Mouse (Mus musculus) macrophage (primary cell): ENCODE results near the gene Tubgcp3. TPM values are rescaled to one million over a fixed set of nuclear protein-coding genes. Genes with fewer than 3 reads are reported as not detected.
"Not testable (repeated sequence)": the region's sequence is repeated elsewhere in the genome, so short reads cannot be mapped to it uniquely, and the experiment has no call there.

ENCODE experiments used
- H3K27ac ChIP-seq: fragments of 350-480 bp; formaldehyde crosslinking; 2 replicates; pipeline ENCODE4 v1.9.0; 2021
- H3K36me3 ChIP-seq: fragments of 350-480 bp; formaldehyde crosslinking; 2 replicates; pipeline ENCODE4 v1.9.0; 2021; ENCODE audit errors: inconsistent target
- H3K4me3 ChIP-seq: fragments of 350-480 bp; formaldehyde crosslinking; 2 replicates; pipeline ENCODE4 v1.9.0; 2021; ENCODE audit errors: inconsistent target
- H3K79me2 ChIP-seq: fragments of 350-480 bp; formaldehyde crosslinking; 2 replicates; pipeline ENCODE4 v1.9.0; 2021; ENCODE audit errors: inconsistent target
- WGBS: methylation state at CpG from one replicate; pipeline ENCODE4 v1.1.7; 2026; ENCODE audit warnings: inconsistent platforms; ENCODE audit not compliant: missing documents; 5-methylcytosine and 5-hydroxymethylcytosine counted together
- polyA plus RNA-seq: library from polyadenylated mRNA; stranded (reverse); fragments of 250-400 nt; gene quantifications from 3 replicates; pipeline ENCODE4 v1.2.4, GENCODE M21; 2018; ENCODE audit warnings: inconsistent platforms

Tubgcp3 gene
- polyA plus RNA-seq, 1 experiment from 2014 or later = 21.8 TPM

DNA sequence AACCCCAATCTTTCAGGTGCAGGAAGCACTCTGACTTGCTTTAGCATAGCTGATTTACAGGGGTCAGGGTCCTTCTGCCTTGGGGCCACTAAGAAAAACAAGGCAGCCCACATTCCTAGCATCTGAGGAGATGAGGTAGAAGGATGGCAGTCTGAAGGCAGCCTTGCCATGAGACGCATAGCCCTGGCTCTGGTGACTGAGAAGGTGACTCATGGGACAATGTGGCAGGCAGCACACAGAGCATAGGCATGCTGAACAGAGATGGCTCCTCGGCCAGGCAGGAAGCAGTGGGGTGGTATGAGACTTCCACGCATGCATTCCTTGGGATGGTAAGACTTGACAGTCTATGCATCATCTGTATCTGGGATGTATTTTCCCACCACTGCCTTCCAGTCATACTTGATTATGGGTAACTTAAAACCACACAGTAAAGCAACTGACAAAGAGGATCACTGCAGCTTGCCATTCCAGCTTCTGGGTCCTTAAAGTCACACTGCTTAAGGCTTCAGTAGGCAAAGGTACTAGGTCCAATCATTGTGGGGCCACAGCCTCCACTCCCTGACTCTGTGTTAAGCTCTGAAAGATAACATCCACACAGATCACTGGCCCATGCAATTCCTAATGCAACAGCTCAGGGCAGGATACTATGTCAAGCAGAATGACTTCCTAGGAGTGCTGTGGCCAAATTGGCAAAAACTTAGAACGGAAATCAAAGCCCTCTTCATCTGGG is 9.5 kb downstream of the Tubgcp3 start:
- no peak overlapping the region for H3K27ac ChIP-seq
- WGBS = 96% methylated on average over 4 of the region's 4 CpGs
- H3K79me2 ChIP-seq = peaks cover 53% of the 10 kb centered on the region
- H3K4me3 ChIP-seq = no peak overlapping the region
- peaks cover 42% of the 10 kb centered on the region for H3K36me3 ChIP-seq

DNA sequence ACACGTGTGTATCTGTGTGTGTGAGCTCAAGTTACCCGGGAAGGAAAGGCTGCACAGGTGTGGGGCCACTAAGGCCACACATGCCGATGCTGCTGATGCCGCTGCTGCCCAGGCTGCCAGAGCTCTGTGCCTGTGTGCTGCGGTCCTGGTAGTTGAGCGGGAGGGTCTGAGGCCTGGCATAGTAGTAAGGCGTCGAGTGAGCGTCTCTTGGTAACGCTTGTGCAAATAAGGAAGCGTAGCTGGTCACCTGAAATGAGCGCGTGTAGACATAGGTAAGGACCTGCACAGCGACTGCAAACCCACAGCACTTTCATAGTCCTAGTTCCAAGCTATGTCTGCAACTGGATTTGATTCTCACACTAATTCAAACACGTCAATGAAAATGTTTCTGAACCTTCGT is 14.6 kb downstream of the Tubgcp3 start:
- Histone ChIP-seq H3K79me2 (peaks cover 2% of the 10 kb centered on the region; the same call in 1 of the 2 replicates), H3K4me3 (no peak overlapping the region), H3K27ac (no peak overlapping the region), H3K36me3 (peaks cover 85% of the 10 kb centered on the region)
- 97% methylated on average over 16 of the region's 16 CpGs for WGBS

- Histone ChIP-seq H3K79me2 (no peaks in the 10 kb centered on the region), H3K27ac (no peak overlapping the region), H3K4me3 (no peak overlapping the region), H3K36me3 (peaks cover 86% of the 10 kb centered on the region)
- WGBS = 100% methylated on average over 4 of the region's 4 CpGs
These were observed 20.8 kb downstream of the Tubgcp3 start for GRCm38 (mm10) chr8:12651246-12651645.

DNA sequence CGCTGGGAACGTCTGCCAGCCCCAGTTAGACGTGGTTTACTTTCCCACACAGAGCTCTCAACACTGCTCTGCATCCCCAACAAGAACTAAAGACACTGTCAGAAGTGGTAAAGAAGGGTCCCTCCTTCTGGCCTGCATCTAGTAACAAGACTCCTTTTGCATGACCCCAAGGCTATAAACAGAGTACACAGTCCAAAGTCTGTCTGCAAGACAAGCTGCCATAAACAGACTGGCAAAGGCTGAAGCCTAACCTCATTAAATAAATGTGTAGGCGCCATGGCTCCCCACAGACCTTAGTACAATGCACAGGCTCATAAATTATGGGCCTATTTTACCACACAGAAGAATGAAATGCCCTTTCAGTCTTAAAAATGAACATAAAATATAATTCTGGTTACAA is 21.6 kb downstream of the Tubgcp3 start:
- H3K4me3 ChIP-seq = no peak overlapping the region
- peaks cover 87% of the 10 kb centered on the region for H3K36me3 ChIP-seq
- no peak overlapping the region for H3K27ac ChIP-seq
- WGBS = 96% methylated on average over 4 of the region's 4 CpGs
- H3K79me2 ChIP-seq = no peaks in the 10 kb centered on the region

- Histone ChIP-seq H3K79me2 (no peaks in the 10 kb centered on the region), H3K4me3 (no peak overlapping the region), H3K27ac (no peak overlapping the region), H3K36me3 (peaks cover 77% of the 10 kb centered on the region)
- 95% methylated on average over 4 of the region's 4 CpGs for WGBS
These were observed 23.1 kb downstream of the Tubgcp3 start for GRCm38 (mm10) chr8:12648951-12649350.

- 93% methylated on average over 4 of the region's 4 CpGs for WGBS
- H3K4me3 ChIP-seq = no peak overlapping the region
- no peak overlapping the region for H3K27ac ChIP-seq
- peaks cover 62% of the 10 kb centered on the region for H3K36me3 ChIP-seq
- no peaks in the 10 kb centered on the region for H3K79me2 ChIP-seq
These were observed 25.5 kb downstream of the Tubgcp3 start for GRCm38 (mm10) chr8:12646536-12646935.

DNA sequence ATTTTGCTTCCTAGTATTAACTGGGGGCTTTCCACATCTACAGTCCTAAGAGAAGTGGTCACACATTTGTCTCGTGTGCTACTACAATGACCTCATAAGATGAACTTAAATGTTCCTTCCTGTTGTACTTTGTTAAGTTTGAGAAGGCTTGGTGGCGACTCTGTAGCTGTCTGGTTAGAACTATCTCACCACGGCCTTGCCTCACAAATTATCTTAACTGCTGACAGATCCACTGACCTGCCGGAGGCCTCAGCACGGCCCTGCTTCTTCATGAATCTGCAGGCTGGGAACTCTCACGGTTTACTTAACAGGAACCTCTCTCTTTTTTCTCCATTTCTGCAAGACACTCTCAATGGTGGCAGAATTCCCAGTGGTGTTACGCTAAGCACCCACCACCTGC is 27.2 kb downstream of the Tubgcp3 start:
- no peak overlapping the region for H3K4me3 ChIP-seq
- peaks cover 70% of the 10 kb centered on the region for H3K36me3 ChIP-seq
- no peak overlapping the region for H3K27ac ChIP-seq
- H3K79me2 ChIP-seq = no peaks in the 10 kb centered on the region
- 81% methylated on average over 7 of the region's 7 CpGs for WGBS

DNA sequence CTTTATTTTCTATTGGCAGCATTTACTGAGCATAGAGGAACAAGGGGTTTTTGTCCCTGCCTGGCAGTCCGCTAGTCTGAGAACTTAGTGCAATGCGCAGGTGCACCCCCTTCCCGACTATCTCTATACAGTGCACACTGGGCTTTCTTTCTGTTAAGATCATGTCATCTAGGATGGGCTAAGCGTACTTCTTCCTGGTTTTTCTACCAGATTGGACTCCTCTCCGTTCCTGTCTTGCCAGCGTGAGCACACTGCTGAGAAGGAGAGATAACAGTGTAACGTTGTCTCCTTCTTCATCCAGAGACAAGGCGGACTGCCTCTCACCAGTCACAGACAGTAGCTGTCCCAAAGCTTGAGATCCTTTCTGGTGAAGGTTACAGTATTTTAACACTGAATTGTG is 27.7 kb downstream of the Tubgcp3 start:
- Histone ChIP-seq H3K27ac (no peak overlapping the region), H3K4me3 (no peak overlapping the region), H3K36me3 (peaks cover 70% of the 10 kb centered on the region), H3K79me2 (no peaks in the 10 kb centered on the region)
- 99% methylated on average over 8 of the region's 8 CpGs for WGBS

DNA sequence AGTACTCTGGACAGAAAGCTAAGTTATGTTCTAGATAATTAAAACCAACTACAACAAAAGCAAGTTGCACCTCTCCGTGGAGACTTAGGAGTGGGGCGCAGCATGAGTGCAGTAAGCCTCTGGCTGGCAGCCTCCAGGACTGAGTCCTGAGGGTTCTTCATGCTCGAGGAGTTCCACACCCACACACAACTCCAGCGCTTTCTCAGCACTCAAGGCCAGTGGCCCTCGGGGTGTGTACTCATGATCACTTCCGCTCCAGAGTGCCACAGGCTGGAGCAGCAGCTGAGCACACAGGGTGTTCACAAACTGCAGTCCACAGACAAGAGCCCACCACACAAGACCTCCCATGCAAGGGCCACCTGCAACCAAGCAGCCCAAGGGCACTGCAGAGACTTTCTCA is 30.5 kb downstream of the Tubgcp3 start:
- Histone ChIP-seq H3K79me2 (no peaks in the 10 kb centered on the region), H3K4me3 (no peak overlapping the region), H3K36me3 (peaks cover 67% of the 10 kb centered on the region), H3K27ac (no peak overlapping the region)
- 97% methylated on average over 4 of the region's 6 CpGs for WGBS

DNA sequence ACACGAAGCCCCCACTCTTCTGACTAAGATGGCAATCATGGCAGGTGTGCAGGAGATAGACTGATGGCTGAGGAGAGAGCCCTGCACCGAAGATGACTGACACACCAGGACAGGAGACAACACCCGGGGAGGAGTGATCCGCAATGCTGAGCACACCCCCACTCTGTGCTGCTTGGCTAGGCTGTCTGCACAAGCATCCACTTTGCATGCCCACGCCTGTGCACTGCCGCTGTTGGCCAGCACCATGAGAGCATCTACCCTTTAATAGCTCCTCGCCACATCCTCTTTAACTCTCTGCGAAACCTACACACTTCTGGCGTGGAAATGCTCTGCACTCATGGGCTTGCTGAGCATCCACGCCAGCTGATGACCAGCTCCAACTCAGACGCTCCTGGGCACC is 33.6 kb downstream of the Tubgcp3 start:
- no peak overlapping the region for H3K27ac ChIP-seq
- 98% methylated on average over 10 of the region's 11 CpGs for WGBS
- no peak overlapping the region for H3K4me3 ChIP-seq
- H3K79me2 ChIP-seq = no peaks in the 10 kb centered on the region
- H3K36me3 ChIP-seq = peaks cover 69% of the 10 kb centered on the region; the same call in 1 of the 2 replicates

DNA sequence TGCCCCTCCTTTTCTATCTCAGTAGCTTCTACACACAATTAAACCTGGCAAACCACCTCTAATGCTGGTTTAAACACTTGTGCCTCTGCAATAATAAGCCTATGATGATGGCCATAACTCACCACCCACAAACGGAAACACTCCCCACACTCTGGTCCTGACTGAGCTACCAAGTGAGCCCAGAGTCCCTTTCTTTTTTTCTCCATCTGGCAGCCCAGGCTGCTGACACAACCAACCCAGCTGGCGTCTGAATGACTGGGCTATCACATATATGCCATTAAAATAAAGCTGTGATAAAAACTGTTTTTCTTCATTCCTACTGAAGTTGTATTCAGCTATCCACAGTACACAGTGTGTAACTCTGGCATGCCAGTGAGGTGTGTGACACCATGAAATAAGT is 36.7 kb downstream of the Tubgcp3 start:
- no peaks in the 10 kb centered on the region for H3K79me2 ChIP-seq
- H3K4me3 ChIP-seq = no peak overlapping the region
- H3K27ac ChIP-seq = no peak overlapping the region
- 92% methylated on average over 2 of the region's 2 CpGs for WGBS
- H3K36me3 ChIP-seq = peaks cover 68% of the 10 kb centered on the region; the same call in 1 of the 2 replicates

DNA sequence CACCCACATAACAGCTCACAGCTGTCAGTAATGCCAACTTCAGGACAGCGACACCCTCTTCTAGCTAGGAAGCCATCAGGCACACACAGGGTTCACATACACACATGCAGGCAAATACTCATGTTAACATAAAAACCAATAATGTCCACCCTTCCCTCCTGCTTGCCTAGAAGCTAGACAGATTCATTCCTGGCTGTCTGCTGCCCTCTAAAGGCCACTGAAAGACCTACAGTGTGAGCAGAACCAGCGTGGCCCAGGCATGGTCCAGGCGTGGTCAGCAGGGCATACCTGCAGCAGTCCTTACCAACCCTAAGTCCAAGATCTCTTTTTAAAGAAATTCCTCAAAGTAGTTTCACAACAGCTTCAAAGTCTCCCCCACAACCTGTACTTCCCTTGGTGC is 43.0 kb downstream of the Tubgcp3 start:
- H3K27ac ChIP-seq = no peak overlapping the region
- H3K36me3 ChIP-seq = peaks cover 73% of the 10 kb centered on the region
- no peaks in the 10 kb centered on the region for H3K79me2 ChIP-seq
- 88% methylated on average over 3 of the region's 3 CpGs for WGBS
- H3K4me3 ChIP-seq = no peak overlapping the region

DNA sequence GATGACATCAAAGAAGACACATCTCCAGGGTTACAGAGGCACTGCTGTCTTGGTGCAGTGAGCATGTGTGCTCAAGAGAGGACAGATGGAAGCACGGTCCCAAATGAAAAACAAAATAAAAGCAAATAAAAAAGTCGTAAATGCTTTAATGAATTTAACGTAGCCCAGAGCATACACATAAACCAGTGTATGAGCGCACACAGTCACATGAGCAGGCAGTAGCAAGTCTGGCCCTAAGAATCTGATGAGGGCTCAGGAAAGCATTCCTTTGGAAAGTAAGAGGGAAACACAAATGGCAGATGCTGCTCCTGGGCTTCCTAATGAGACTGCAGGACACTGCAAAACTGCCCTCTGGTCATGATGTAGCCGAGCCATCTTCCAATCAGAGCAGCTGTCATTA is 46.2 kb downstream of the Tubgcp3 start:
- no peaks in the 10 kb centered on the region for H3K79me2 ChIP-seq
- no peak overlapping the region for H3K4me3 ChIP-seq
- H3K27ac ChIP-seq = no peak overlapping the region
- WGBS = 100% methylated on average over 5 of the region's 5 CpGs
- peaks cover 92% of the 10 kb centered on the region for H3K36me3 ChIP-seq

- Histone ChIP-seq H3K27ac (no peak overlapping the region), H3K36me3 (peaks cover 70% of the 10 kb centered on the region), H3K79me2 (no peaks in the 10 kb centered on the region), H3K4me3 (no peak overlapping the region)
- 96% methylated on average over 18 of the region's 18 CpGs for WGBS
These were observed 50.4 kb downstream of the Tubgcp3 start for GRCm38 (mm10) chr8:12621550-12622222.

GRCm38 (mm10) chr8:12617369-12617768 is 54.7 kb downstream of the Tubgcp3 start:
- peaks cover 52% of the 10 kb centered on the region for H3K36me3 ChIP-seq
- WGBS = 91% methylated on average over 3 of the region's 3 CpGs
- not testable (repeated sequence) for H3K27ac ChIP-seq, H3K79me2 ChIP-seq, H3K4me3 ChIP-seq
